Mouse (Mus musculus) neural tube, embryonic 15.5 days (tissue): ENCODE results near the gene Ttc30a1. TPM values are rescaled to one million over a fixed set of nuclear protein-coding genes. Genes with fewer than 3 reads are reported as not detected.
"Not testable (repeated sequence)": the region's sequence is repeated elsewhere in the genome, so short reads cannot be mapped to it uniquely, and the experiment has no call there.

Experiments used
- ATAC-seq: fragments of 200-750 bp; cut with Nextera tagmentation; 2 replicates; pipeline ENCODE4 v1.8.0; 2017; ENCODE audit warnings: mild to moderate bottlenecking, moderate TSS enrichment, moderate library complexity; ENCODE audit not compliant: low FRiP score
- H3K27ac ChIP-seq: fragments of 300-500 bp; sonication (generic); replicated peaks from 2 replicates; pipeline ENCODE4 v1.5.1; 2015; ENCODE audit warnings: mild to moderate bottlenecking, inconsistent platforms
- H3K27me3 ChIP-seq: fragments of 300-500 bp; sonication (generic); replicated peaks from 2 replicates; pipeline ENCODE4 v1.6.1; 2015; ENCODE audit warnings: inconsistent platforms
- H3K36me3 ChIP-seq: fragments of 300-500 bp; sonication (generic); 2 replicates; pipeline ENCODE4 v1.6.1; 2015; ENCODE audit warnings: inconsistent platforms
- H3K4me1 ChIP-seq: fragments of 300-500 bp; sonication (generic); 2 replicates; pipeline ENCODE4 v1.6.1; 2015; ENCODE audit warnings: inconsistent platforms
- H3K4me2 ChIP-seq: fragments of 300-500 bp; sonication (generic); 2 replicates; pipeline ENCODE4 v1.6.1; 2015; ENCODE audit warnings: inconsistent platforms, mild to moderate bottlenecking, moderate library complexity
- H3K4me3 ChIP-seq: fragments of 300-500 bp; sonication (generic); replicated peaks from 2 replicates; pipeline ENCODE4 v1.5.1; 2015; ENCODE audit warnings: mild to moderate bottlenecking, inconsistent platforms
- H3K9ac ChIP-seq: fragments of 300-500 bp; sonication (generic); replicated peaks from 2 replicates; pipeline ENCODE4 v1.6.1; 2015; ENCODE audit warnings: mild to moderate bottlenecking, inconsistent platforms
- H3K9me3 ChIP-seq: fragments of 300-500 bp; sonication (generic); replicated peaks from 2 replicates; pipeline ENCODE4 v1.6.1; 2016; ENCODE audit warnings: inconsistent platforms
- WGBS: fragments of 180-500 bp; shearing (Covaris S2); methylation state at CpG from one replicate; pipeline ENCODE4 v1.1.7; 2015; ENCODE audit warnings: mixed read lengths; 5-methylcytosine and 5-hydroxymethylcytosine counted together
- polyA plus RNA-seq: library from polyadenylated mRNA; unstranded; fragments of >200 nt; fragmentation: Nextera tagmentation; extraction: Ambion mirVana; gene quantifications from 2 replicates; pipeline ENCODE4 v1.2.1, GENCODE M21; 2015

Gene Ttc30a1
- polyA plus RNA-seq, 1 experiment from 2014 or later: 7.6 TPM

DNA sequence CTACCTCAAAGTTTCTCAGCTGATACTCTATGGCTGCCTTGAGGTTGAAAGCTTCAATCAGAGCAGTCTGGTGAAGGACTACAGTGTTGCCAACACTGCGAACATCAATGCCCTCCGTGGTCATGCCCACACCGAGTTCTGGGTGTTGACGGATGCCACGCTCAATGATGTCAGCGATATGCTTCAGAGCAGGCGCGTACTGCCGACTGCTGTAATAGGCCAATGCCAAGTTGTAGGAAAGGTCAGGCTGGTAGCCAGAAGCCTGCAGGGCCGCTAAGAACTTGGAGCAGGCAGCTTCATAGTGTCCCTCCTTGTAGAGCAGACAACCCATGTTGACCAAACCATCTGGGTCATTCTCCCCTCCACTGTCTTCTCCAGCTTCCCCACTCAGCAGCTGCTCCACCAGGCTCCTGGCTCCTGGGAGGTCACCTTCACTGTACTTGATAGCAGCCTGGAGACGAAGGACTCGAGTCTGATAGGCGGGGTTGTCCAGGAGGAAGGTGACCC lies 781 bp downstream of the Ttc30a1 start:
- not testable (repeated sequence) for H3K27ac ChIP-seq, ATAC-seq, H3K9me3 ChIP-seq, H3K27me3 ChIP-seq, H3K36me3 ChIP-seq, H3K9ac ChIP-seq
- Histone ChIP-seq H3K4me2 (peak overlapping the region; percentile 70), H3K4me1 (peaks cover 15% of the 10 kb centered on the region), H3K4me3 (peak overlapping the region; percentile 57)
- 98% methylated on average over 13 of the region's 13 CpGs for WGBS

DNA sequence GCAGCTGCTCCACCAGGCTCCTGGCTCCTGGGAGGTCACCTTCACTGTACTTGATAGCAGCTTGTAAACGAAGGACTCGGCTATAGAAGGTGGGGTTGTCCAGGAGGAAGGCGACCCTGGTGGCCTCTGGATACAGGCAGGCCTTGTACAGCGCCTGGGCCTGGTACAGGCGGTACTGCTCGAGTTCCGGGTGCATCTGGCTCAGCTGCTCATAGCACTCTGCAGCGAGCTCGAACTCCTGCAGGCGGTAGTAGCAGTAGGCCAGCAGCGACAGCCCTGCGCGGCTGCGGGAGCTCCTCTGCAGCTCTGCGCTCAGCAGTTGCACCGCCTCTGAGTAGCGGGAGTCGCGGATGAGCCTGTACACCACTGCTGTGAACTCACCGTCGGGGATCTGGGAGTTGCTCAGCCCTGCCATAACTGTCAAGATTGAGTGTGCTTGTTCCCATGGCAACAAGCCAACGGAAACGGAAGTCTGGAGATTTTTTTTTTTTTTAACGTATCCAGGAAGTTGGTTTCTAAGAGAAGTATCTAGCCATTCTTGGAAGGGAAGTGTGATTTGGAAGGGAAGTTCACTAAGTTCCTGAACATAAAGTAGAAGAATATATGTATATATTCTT lies 3.9 kb downstream of the Ttc30a1 start, which contains the start of gene Ttc30a2:
Gene Ttc30a2, minus strand, starts transcription at position 419 of the 617 bp plus-strand sequence.
- not testable (repeated sequence) for ATAC-seq, H3K9ac ChIP-seq, H3K27ac ChIP-seq, H3K36me3 ChIP-seq, H3K27me3 ChIP-seq, H3K9me3 ChIP-seq, H3K4me3 ChIP-seq, H3K4me1 ChIP-seq
- H3K4me2 ChIP-seq: peak within 1 kb of the TSS; percentile 39
- 28% methylated on average over 18 of the region's 24 CpGs for WGBS

DNA sequence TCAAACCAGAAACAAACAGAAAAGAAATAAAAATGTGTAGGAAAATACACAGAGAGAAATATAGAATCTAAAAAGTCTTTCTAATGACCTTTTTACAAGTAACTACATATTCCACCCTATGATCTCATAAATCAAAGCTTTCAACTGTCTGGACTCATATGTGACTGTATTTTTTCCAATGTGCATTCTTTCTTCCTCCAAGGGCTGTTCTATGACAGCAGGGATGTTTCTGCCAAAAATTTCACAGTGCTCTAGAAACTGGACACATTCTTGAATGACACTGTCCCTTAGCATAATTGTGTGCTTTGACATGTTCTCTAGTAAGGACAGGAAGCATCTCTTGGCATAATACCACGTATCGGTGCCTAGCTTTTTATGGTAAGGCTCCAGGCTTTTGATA lies 5.7 kb downstream of the Ttc30a1 start:
- H3K27ac ChIP-seq, H3K36me3 ChIP-seq, H3K4me3 ChIP-seq, H3K27me3 ChIP-seq, ATAC-seq, H3K4me1 ChIP-seq, H3K9me3 ChIP-seq, H3K9ac ChIP-seq, H3K4me2 ChIP-seq: not testable (repeated sequence)
- WGBS: 93% methylated on average over 2 of the region's 2 CpGs

DNA sequence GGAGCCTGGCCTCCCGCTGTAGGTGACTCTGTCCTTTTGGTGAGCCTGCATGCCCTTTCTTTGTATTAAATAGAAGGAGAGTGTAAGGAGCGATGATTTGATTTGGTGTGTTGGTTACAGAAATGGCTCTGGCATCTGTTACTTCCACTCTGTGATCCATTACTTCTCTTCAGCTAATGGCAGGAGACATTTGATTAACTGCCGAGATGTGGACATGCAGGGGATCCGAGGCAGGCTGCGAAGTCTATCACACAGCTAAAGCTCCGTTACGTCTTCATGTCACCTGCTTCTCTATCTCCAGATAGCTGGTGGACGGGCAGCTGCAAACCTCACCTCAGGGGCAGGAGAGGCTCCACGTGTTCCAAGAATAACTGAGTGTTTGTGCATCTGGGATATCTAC lies 7.6 kb downstream of the Ttc30a1 start:
- WGBS: 61% methylated on average over 9 of the region's 9 CpGs
- ATAC-seq: no peak

DNA sequence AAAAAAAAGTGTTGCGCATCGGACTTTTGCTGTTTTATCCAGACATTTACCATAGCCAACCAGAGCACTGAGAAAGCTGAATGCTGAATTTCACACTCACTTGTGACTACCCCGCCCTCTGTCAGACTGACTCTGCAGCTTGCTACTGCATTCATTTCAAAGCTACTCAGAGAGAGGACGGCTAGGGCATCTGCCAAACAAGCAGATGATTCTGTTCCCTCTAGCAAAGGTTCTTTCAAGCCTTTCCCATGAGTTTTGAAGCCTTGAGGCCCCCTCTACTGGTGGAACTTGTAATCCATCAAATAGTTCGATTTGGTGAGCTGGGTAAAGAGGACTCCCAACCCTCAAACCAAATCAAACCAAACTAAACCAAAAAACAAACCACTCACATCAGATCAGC lies 16.8 kb downstream of the Ttc30a1 start:
- 23% methylated on average over 5 of the region's 5 CpGs for WGBS

More for the DNA sequence above, 7.6 kb downstream of the Ttc30a1 start:
- Histone ChIP-seq H3K4me3 (no peak overlapping the region), H3K4me2 (no peak overlapping the region), H3K27me3 (no peaks in the 10 kb centered on the region), H3K27ac (no peak overlapping the region), H3K36me3 (no peaks in the 10 kb centered on the region), H3K9me3 (no peaks in the 10 kb centered on the region), H3K4me1 (no peaks in the 10 kb centered on the region), H3K9ac (no peak overlapping the region)

DNA sequence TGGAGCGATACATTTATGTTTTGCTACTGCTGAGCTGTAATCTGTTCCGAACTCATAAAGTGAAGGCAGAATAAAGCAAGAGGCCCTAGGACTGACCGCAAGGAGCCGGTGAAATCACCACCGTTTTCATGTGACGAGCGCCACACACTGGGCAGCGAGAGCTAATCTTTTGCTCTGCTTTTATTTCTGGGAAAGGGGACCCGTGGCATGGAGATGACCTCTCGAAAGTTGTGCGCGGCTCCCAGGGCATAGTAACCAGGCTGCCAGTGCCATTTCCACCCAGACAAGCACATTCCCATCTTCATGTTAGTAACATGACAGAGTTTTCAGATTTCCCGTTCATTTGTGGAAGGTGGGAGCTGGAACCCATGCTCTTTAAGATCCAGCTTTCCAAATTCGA lies 17.3 kb downstream of the Ttc30a1 start:
- Histone ChIP-seq H3K4me3 (peak overlapping the region; percentile 10; the same call in 1 of the 2 replicates), H3K27ac (0 out of 2 replicates have a peak overlapping the region, but pooled peaks have one; percentile 18), H3K36me3 (no peaks in the 10 kb centered on the region), H3K27me3 (0 out of 2 replicates have a peak, but pooled peaks cover 3% of the 10 kb centered on the region), H3K4me1 (peaks cover 30% of the 10 kb centered on the region), H3K9ac (0 out of 2 replicates have a peak overlapping the region, but pooled peaks have one; percentile 12), H3K9me3 (no peaks in the 10 kb centered on the region), H3K4me2 (peak overlapping the region; percentile 49)
- ATAC-seq: peak; percentile 64; the same call in 1 of the 2 replicates
- 13% methylated on average over 14 of the region's 14 CpGs for WGBS

More for the DNA sequence above, 16.8 kb downstream of the Ttc30a1 start:
- Histone ChIP-seq H3K27ac (0 out of 2 replicates have a peak overlapping the region, but pooled peaks have one; percentile 18), H3K4me3 (peak overlapping the region; percentile 10; the same call in 1 of the 2 replicates), H3K4me2 (peak overlapping the region; percentile 49), H3K9ac (no peak overlapping the region), H3K36me3 (no peaks in the 10 kb centered on the region), H3K4me1 (peaks cover 26% of the 10 kb centered on the region), H3K27me3 (0 out of 2 replicates have a peak, but pooled peaks cover 3% of the 10 kb centered on the region), H3K9me3 (no peaks in the 10 kb centered on the region)
- ATAC-seq: peak; percentile 76; the same call in 1 of the 2 replicates

DNA sequence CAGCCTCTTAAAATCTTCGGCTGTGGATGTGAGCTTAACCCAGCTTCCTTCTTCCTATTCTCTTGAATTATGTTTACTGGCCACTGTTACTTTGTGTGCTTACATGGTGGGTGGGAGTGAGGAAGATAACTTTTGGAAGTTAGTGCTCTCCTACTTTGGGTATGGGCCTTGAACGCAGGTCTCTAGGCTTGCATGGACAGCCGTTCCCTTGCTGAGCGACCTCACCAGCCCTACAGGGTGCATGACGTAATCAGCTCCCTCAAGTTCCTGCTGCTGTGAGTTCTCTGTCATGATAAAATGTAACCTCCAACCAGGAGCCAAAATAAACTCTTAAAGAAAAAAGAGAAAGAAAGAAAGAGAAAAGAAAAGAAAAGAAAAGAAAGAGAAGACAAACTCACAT lies 17.7 kb downstream of the Ttc30a1 start:
- H3K27ac ChIP-seq: no peak overlapping the region
- H3K9me3 ChIP-seq: no peaks in the 10 kb centered on the region
- H3K4me2 ChIP-seq: peak overlapping the region; percentile 49; the same call in 1 of the 2 replicates
- H3K4me3 ChIP-seq: no peak overlapping the region
- no peak for ATAC-seq
- peaks cover 35% of the 10 kb centered on the region for H3K4me1 ChIP-seq
- WGBS: 68% methylated on average over 5 of the region's 5 CpGs
- H3K9ac ChIP-seq: no peak overlapping the region
- 0 out of 2 replicates have a peak, but pooled peaks cover 3% of the 10 kb centered on the region for H3K27me3 ChIP-seq
- H3K36me3 ChIP-seq: no peaks in the 10 kb centered on the region

DNA sequence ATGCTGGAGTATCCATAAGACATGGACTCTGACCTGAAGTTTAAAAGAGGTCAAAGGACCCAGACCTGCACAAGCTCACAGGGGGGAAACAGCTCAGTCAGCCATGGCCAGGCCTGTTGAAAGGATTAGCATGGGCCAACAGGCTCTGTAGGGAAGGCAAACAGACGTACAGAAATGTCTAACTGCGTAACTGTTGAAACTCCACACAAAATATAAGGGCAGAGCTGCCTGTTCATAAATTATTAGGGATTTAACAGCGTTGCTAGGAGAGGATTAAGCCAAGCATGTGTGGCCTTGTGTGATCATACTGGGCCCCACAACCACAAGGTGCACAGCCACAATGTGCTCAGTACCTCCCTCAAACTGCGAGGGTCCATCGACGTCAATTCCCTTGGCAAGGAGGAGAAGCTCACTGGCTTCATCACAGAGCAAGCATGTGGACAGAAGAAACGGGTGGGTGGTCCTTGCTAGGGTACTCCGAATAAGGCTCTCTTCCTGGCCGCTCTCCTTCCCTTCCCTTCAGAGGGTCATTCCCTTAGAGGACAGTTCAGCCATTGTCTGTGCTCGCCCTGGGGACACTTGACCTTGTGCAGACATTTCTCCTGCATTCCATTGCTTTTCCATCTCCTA lies 18.4 kb downstream of the Ttc30a1 start:
- H3K4me1 ChIP-seq: peaks cover 40% of the 10 kb centered on the region
- 0 out of 2 replicates have a peak, but pooled peaks cover 3% of the 10 kb centered on the region for H3K27me3 ChIP-seq
- H3K4me2 ChIP-seq: no peak overlapping the region
- H3K27ac ChIP-seq: no peak overlapping the region
- H3K4me3 ChIP-seq: no peak overlapping the region
- no peak for ATAC-seq
- no peaks in the 10 kb centered on the region for H3K36me3 ChIP-seq
- WGBS: 59% methylated on average over 10 of the region's 10 CpGs
- no peaks in the 10 kb centered on the region for H3K9me3 ChIP-seq
- H3K9ac ChIP-seq: no peak overlapping the region

DNA sequence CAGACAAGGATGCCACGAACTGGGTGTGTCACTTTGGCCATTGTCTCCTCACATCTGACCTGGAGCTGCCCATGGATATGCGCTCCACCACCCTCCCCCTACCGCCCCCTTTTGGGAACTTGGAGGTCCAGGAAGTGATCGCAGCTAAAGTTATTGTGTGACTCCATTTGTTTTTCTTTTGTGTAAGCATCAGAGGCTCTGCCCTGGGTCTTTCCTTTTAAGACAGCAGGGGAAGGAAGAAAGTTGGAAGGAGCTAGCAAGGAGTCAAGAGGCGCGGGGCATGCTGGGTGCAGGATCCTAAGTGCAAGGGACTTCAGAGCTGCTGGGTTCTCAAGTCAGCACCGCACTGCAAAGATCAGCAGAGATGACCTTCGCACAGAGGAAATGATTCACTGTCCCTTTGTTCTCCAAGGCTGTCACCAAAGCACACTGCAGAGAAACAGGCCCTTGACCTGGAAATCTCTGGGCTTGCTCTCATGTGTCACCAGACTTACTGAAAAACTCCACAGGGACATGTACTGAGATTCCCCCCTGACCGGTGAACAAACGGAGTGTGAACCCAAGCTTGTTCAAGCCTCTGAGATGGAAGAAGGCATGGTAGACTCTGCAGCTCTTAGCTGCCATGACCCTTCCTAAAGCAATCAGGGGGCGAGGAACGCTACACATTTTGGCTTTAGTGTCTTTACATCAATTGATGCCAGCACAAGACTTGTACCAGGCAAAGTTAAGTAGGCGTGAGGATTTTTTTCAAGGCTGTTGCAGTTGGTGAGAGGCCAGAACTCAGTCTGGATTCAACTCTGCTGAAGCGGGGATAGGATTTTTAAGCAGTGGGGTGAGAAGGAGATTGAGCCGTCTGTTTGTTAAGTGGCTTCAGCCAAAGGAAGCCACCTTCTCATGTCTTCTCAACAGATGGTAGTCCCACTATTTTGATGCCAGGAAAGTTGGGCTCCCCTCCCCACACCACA lies 21.1 kb downstream of the Ttc30a1 start:
- Histone ChIP-seq H3K4me3 (no peak overlapping the region), H3K36me3 (no peaks in the 10 kb centered on the region), H3K9me3 (no peaks in the 10 kb centered on the region), H3K27ac (peak overlapping the region; percentile 73), H3K4me2 (peak overlapping the region; percentile 48), H3K9ac (peak overlapping the region; percentile 17; the same call in 1 of the 2 replicates), H3K4me1 (peaks cover 46% of the 10 kb centered on the region), H3K27me3 (0 out of 2 replicates have a peak, but pooled peaks cover 3% of the 10 kb centered on the region)
- WGBS: 50% methylated on average over 15 of the region's 15 CpGs
- ATAC-seq: peak; percentile 49; the same call in 1 of the 2 replicates

DNA sequence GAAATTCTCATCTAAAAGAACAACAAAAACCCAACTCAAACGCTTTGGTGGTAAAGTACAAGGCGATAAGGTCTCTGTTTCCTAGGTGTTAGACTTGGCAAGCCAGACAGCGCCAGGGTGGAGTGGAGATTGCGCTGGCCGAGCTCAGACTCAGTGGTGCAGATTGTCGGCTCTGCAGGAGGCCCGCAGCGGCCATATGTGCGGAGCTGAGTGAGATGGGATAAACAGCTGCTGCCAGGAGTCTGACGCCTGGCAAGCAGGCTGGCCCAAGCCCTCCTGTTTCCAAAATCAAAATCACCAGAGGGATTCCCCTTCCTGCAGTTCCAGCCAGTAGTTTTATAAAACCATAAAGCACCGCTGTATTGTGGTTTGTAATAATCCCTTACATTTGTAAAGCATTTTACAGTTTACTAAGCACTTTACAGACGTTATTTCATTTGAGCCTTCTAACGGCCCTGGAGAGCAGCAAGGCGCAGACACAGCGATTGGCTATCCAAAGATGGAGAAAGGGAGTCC lies 21.9 kb downstream of the Ttc30a1 start:
- H3K4me3 ChIP-seq: peak overlapping the region; percentile 1; the same call in 1 of the 2 replicates
- H3K9ac ChIP-seq: peak overlapping the region; percentile 17
- H3K27ac ChIP-seq: peak overlapping the region; percentile 73
- H3K27me3 ChIP-seq: 0 out of 2 replicates have a peak, but pooled peaks cover 3% of the 10 kb centered on the region
- H3K4me2 ChIP-seq: peak overlapping the region; percentile 48
- H3K4me1 ChIP-seq: peaks cover 44% of the 10 kb centered on the region
- 9% methylated on average over 15 of the region's 15 CpGs for WGBS
- no peaks in the 10 kb centered on the region for H3K36me3 ChIP-seq
- H3K9me3 ChIP-seq: no peaks in the 10 kb centered on the region
- ATAC-seq: peak; percentile 25; the same call in 1 of the 2 replicates
